Comparison of ENCODE assay signal across 14 mouse cellular contexts in genomic region chr4:119828996-119829395, GRCm38 (mm10).
DNase-seq lines count a peak whose midpoint lies in the region; ATAC-seq lines count a peak whose summit lies in the region.
"Had no signal": no experiment of that assay in that cellular context is flagged by ENCODE, and none has a peak within 500 bp of the region (broad histone marks: within the 10 kb centered on the region; RNA-seq: fewer than 3 reads in every experiment).

No protein-coding gene starts in this region.

- intact Hi-C loops in heart, postnatal 14 days (cut with DNase I) = no loop called here

- no peak for ATAC-seq in cerebellum, adult (ENCODE audit: insufficient number of reproducible peaks, low FRiP score, low TSS enrichment)
- ATAC-seq: forebrain, embryonic 13.5 days; forebrain, embryonic 15.5 days; forebrain, postnatal 0 days had no signal

- peak; percentile 54 for DNase-seq in cerebellum, adult 9-10 months
- no peak for DNase-seq in cerebellum, postnatal 4 days (ENCODE audit: low spot score in 2 of 2)
- peak; percentile 66 to 71 for DNase-seq in cerebellum, postnatal 10 days
- DNase-seq in cerebellum, adult 11 months = no peak
- DNase-seq in cerebellum, postnatal 25 days = peak; percentile 23 to 36
- DNase-seq in brain, adult 2 months (ENCODE audit: low read depth, low spot score) = peak; percentile 59
- DNase-seq in heart, postnatal 14 days = no peak
- DNase-seq: adrenal gland, adult 2 months; adrenal gland, postnatal 10 days; adrenal gland, postnatal 25 days; forebrain, postnatal 0 days had no signal

Comparison
In these comparisons a context has a peak if more than half of its experiments do, and no peak if none do; other contexts are left out.
1. DNase-seq: peak in cerebellum, adult 9-10 months (single experiment), cerebellum, postnatal 10 days (2 of 2), cerebellum, postnatal 25 days (2 of 2) and brain, adult 2 months (single experiment); none in cerebellum, postnatal 4 days (0 of 2), cerebellum, adult 11 months (single experiment) and heart, postnatal 14 days (0 of 2).